Mouse (Mus musculus): ENCODE results near the gene Fam136a. TPM values are rescaled to one million over a fixed set of nuclear protein-coding genes. Genes with fewer than 3 reads are reported as not detected.

Gene Fam136a
- total RNA-seq, 1 experiment from 2014 or later, result 132 TPM

DNA sequence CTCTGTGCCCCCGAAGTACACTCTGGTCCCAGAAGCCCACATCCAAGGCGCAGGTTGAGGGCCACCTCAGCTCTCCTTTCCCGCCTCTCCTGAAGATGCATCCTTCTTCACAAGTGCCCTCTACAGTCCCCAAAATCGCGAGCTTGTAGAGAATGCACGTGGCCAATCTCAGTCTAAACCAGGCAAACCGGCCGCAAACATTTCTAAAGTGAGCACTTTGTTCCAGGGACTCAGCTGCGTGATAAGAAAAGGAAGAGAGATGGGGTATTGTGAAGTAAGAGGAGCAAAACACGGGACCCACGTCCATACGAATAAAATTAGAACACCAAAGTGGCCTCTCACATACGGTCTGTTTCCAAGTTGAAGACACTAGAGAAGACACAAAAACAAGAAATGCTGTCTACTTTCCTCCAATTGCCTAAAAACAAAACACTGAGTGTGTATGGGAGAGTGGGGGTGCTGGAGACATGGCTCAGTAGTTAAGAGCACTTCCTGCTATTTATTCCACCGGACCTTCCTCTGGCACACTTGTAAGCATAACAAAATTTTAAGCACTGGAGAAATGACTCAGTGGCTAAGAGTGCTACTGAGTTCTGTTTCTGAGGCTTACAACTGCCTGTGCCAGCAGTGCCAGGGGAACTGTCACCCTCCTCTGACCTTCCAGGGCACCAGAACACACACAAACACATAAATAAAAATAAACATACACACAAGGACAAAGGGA lies 32.0 kb downstream of the Fam136a start:
- no peak for DNase-seq

DNA sequence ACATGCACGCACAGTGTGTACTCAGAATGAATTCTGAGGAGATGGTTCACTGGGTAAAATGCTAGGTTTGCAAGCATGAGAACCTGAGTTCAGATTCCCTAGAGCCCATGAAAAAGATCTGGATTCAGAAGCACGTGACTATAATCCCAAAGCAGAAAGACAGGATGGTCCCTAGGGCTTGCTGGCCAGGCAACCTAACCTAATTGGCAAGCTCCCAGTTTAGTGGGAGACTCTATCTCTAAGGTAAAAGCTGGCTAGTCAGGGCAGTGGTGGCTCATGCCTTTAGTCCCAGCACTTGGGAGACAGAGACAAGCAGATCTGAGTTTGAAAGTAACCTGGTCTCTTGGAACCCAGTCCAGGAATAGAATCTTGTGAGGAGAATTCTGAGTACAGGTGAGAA lies 33.5 kb downstream of the Fam136a start:
- DNase-seq, result no peak

DNA sequence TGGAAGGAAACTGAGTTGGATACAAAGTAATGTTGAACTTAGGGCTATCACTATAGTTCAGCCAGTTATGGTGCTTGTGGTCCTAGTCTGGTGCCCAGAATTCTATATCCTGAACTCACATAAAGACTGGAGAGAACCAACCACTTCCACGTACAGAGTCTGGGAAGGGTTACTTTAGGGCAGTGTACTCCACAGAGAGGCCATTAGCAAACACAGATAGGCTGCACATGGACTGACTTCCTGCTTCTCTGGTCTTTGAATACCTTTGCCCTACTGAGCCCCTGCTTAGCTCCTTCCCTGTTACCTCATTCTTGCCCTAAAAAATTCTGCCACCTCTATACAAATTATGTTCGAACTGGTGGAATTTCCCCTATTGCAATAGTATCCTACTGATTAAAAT lies 34.5 kb downstream of the Fam136a start:
- no peak for DNase-seq

DNA sequence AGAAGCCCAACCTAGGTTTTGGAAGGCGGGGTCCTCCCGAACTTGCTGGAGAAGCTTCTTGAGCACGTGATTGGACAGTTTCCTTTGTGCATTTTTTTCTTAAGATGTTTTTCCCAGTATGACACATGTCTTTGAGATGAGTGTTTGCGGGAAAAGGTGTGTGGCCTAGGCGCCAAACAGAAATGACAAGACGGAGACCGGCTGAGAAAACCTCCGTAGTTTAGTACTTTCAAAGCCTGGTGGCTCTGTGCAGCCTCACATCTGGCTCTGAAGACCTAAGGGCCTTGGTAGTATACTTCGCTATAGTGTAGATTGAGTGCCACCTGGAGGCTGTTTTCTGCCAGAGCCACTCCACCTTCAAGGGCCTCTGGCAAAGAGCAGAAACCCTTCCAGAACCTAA lies 35.5 kb downstream of the Fam136a start:
- peak; percentile 67 for DNase-seq

DNA sequence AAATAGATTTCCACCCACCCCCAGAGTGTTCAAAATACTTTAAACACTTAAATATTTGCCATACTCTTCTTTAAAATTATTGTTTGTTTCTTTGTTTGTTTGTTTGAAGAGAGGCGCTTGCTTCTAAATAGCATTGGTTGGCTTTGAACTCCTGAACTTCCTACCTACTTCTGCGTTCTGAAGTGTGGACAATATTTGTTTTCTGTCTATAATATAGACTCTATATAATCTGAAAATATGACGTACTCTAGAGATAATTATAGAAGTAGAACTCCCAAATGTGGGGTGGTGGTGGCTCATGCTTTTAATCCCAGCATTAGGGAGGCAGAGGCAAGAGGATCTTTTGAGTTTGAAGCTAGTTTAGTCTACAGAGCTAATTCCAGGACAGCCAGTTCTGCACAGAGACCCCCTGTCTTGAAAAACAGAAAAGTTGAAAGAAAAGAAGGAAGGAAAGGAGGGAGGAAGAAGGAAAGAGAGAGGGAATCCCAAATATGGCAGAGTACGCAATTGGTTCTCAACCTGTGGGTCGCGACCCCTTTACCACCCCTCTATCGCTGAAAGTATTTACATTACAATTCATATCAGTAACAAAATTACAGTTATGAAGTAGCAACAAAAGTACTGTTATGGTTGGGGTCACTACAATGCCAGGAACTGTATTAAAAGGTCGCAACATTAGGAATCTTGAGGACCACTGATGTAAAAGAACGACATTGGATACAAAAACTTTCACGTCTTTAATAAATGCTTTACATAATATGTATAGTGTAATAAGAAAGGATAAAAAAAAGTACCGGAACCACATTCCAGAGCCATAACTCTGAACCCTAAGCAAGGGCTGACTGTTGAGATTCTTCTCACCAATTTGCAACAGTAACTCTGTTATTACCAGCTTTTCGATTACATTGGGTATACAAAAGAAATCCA lies 37.5 kb downstream of the Fam136a start:
- DNase-seq, result no peak

DNA sequence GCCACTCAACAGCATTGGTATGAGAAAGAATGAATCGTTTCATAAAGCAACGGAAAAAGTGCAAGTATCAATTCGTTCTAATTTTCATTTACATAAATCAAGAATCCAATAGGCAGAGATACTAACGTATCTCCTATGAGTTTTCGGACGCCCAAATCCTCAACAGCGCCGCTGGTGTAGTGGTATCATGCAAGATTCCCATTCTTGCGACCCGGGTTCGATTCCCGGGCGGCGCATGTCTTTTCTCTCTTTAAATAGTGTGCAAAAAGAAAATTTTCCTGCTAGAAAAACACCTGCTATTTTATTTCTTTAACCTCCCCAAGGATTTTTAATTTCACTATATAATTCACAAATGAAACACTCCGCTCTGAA lies 38.3 kb downstream of the Fam136a start:
- DNase-seq, result peak; percentile 83

DNA sequence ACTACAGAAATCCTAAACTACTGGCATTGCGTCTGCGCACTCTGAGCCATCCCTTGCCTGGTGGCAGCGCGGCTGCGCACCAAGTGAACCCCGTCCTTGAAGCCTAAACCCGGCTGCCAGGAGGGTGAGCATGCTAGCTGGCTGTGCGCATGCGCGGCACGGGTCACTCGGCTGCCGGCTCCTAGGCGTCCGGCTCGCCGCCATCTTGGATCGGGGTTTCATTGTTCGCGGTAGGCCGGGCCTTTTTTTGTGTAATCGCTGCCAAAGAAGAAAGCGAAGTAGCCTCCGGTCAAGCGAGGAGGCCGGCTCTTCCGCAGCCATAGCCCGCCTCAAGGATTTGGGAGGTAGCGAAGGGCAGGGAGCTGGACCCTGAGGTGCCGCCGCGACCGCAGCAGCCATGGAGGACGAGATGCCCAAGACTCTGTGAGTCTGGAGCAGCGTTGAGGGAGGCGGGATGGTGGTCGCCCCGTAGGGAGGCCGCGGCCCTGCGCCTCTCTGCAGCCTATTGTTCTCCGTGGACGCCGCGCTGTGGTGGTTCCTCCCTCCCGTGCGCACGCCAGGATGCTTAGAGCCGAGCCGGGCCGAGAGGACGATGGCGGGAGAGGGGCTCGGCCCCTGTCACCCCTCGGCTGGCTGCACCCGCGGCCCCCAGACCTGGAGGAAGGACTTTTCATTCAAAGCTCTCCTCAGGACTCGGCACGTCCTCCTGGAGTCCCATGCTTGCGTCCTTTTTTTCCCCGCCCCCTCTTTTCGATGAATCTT lies 38.8 kb downstream of the Fam136a start, which contains the start of gene Tia1:
Tia1 (plus strand) TSS at position 120 of the 762 bp plus-strand sequence.
- DNase-seq, result peak; percentile 97

DNA sequence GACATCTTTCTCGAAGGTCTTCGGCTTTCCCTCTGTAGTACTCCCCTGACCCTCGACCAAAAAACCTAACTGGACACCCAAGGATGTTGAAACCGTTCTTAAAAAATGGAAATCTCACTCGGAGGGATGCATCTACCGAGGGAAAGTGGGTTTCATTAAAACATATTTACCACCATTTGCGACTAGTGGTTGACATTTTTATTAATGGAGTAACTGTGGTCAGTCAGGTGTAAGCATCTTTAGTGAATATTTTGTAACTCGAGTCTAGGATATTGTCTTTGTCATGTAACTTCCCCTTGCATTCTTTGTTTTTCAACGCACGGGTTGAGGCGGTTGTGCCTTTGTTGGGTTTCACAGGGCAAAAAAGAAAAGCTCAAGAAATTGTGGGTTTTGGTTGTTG lies 39.5 kb downstream of the Fam136a start:
- no peak for DNase-seq

DNA sequence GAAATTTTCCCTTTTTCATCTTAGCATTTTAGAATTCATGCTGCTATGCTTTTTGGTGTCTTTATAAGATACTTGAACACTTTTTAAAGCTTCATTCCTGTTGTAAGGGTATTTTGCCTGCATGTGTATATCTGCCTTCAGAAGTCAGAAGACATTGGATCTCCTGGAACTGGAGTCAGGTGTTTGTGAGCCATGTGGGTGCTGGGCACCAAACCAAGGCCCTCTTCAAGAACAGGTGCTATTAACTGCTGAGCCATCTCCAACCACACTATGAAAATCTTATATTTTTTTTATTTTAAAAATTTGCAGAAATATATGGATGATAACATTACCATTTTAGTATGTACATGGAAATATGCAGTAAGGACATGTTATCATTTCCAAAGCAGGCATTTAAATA lies 40.9 kb downstream of the Fam136a start:
- DNase-seq, result no peak

DNA sequence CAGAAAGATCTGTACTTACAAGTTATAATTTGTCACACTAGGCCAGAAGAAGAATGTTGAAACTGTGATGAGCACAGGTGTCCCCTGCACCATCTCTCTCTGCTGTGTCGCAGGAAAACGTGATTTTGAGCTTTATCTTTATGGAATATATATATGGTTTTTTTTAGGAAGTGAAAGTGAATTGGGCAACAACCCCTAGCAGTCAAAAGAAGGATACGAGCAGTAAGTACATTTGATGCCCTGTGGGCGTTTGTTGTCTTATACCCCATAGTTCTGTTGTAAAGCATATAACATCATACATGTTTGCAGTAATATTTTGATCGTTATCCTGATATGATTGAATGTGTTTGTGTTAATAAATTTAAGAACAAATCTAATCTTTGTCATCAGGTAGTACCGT lies 53.3 kb downstream of the Fam136a start:
- DNase-seq, result no peak

DNA sequence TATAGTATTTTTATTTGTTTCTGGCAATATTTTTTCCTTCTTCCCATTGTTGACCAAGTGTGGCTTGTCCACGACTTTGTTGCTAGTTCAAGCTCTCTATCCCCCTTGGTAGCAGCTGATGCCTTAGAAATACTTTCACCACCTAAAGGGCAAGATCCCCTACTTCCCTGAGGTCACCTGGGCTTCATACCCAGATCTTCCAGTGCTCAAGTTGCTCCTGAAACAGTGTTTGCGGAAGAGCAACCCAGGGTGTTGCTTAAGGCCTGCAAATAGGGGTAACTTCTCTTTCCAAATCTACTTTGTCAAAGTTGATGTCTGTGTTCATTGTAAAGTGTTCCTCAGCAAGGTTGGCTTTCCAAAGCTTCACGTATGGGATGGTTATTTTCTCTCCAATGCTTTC lies 53.8 kb downstream of the Fam136a start:
- DNase-seq, result no peak

Other genes starting within 250 kb of the Fam136a start
- gene Tgfa, start 170.4 kb upstream of the Fam136a start, total RNA-seq (2021), result 16.8 and 22.4 TPM in 2 replicates
- gene Snrpg, start 5.7 kb downstream of the Fam136a start, total RNA-seq (2021), result 378 and 463 TPM in 2 replicates
- 208 and 254 TPM in 2 replicates for gene Pcyox1, start 31.5 kb downstream of the Fam136a start, total RNA-seq (2021)
- 82.0 and 85.8 TPM in 2 replicates for gene Tia1, start 38.6 kb downstream of the Fam136a start, total RNA-seq (2021)
- not detected in 2 replicates for gene Gm44790, start 61.0 kb downstream of the Fam136a start, total RNA-seq (2021)
- gene C87436, start 72.7 kb downstream of the Fam136a start, total RNA-seq (2021), result 26.0 and 31.3 TPM in 2 replicates
- gene Pcbp1, start 160.7 kb downstream of the Fam136a start, total RNA-seq (2021), result 296 and 313 TPM in 2 replicates

All from adrenal gland, postnatal 25 days (tissue).